Mouse (Mus musculus): ENCODE results near the gene Dhx16. TPM values are rescaled to one million over a fixed set of nuclear protein-coding genes. Genes with fewer than 3 reads are reported as not detected.
A peak's percentile ranks its signal among the peaks of the same experiment; 100 is the strongest.

Dhx16 gene
- polyA plus RNA-seq, 1 experiment, result 533 TPM

GRCm38 (mm10) chr17:35882924-35883323 lies 3.3 kb downstream of the Dhx16 start:
- Histone ChIP-seq H3K9me3 (replicated peaks; ENCODE audit: control insufficient read depth, insufficient read depth, low read length, poor library complexity, severe bottlenecking) (no peaks in the 10 kb centered on the region), H3K36me3 (ENCODE audit: control insufficient read depth, insufficient read depth, low read length, poor library complexity, severe bottlenecking) (peaks cover 16% of the 10 kb centered on the region)
- no peak for TF ChIP-seq EP300 (IDR thresholded peaks at IDR 0.05; ENCODE audit: insufficient read depth, low read depth, low read length)
- TF ChIP-seq POLR2A (IDR thresholded peaks at IDR 0.05; ENCODE audit: insufficient read depth, low read length), result no peak
- TF ChIP-seq CTCF (IDR thresholded peaks at IDR 0.05; ENCODE audit: low read depth, low read length), result no peak

GRCm38 (mm10) chr17:35883777-35884176 lies 4.2 kb downstream of the Dhx16 start:
- Histone ChIP-seq H3K36me3 (ENCODE audit: control insufficient read depth, insufficient read depth, low read length, poor library complexity, severe bottlenecking) (peaks cover 18% of the 10 kb centered on the region), H3K27ac (ENCODE audit: insufficient read depth, low read length) (no peak overlapping the region), H3K9me3 (replicated peaks; ENCODE audit: control insufficient read depth, insufficient read depth, low read length, poor library complexity, severe bottlenecking) (no peaks in the 10 kb centered on the region), H3K9ac (ENCODE audit: low read depth, poor library complexity, severe bottlenecking) (no peak overlapping the region), H3K4me3 (ENCODE audit: low read depth, low read length) (no peak overlapping the region), H3K27me3 (ENCODE audit: control insufficient read depth, insufficient read depth, low read length, poor library complexity, severe bottlenecking) (no peaks in the 10 kb centered on the region), H3K4me1 (ENCODE audit: control insufficient read depth, insufficient read depth, low read length) (peaks cover 2% of the 10 kb centered on the region)
- TF ChIP-seq POLR2A (IDR thresholded peaks at IDR 0.05; ENCODE audit: insufficient read depth, low read length) (no peak), EP300 (IDR thresholded peaks at IDR 0.05; ENCODE audit: insufficient read depth, low read depth, low read length) (no peak), CTCF (IDR thresholded peaks at IDR 0.05; ENCODE audit: low read depth, low read length) (no peak)

More at GRCm38 (mm10) chr17:35882924-35883323, 3.3 kb downstream of the Dhx16 start:
- Histone ChIP-seq H3K27me3 (ENCODE audit: control insufficient read depth, insufficient read depth, low read length, poor library complexity, severe bottlenecking) (no peaks in the 10 kb centered on the region), H3K27ac (ENCODE audit: insufficient read depth, low read length) (no peak overlapping the region), H3K4me1 (ENCODE audit: control insufficient read depth, insufficient read depth, low read length) (peaks cover 2% of the 10 kb centered on the region), H3K9ac (ENCODE audit: low read depth, poor library complexity, severe bottlenecking) (no peak overlapping the region), H3K4me3 (ENCODE audit: low read depth, low read length) (no peak overlapping the region)

GRCm38 (mm10) chr17:35887725-35888124 lies 8.1 kb downstream of the Dhx16 start:
- peak overlapping the region; percentile 93 for H3K9ac ChIP-seq (ENCODE audit: low read depth, poor library complexity, severe bottlenecking)
- no peaks in the 10 kb centered on the region for H3K9me3 ChIP-seq (replicated peaks; ENCODE audit: control insufficient read depth, insufficient read depth, low read length, poor library complexity, severe bottlenecking)
- peaks cover 3% of the 10 kb centered on the region for H3K4me1 ChIP-seq (ENCODE audit: control insufficient read depth, insufficient read depth, low read length)
- no peaks in the 10 kb centered on the region for H3K27me3 ChIP-seq (ENCODE audit: control insufficient read depth, insufficient read depth, low read length, poor library complexity, severe bottlenecking)
- peak overlapping the region; percentile 89 for H3K4me3 ChIP-seq (ENCODE audit: low read depth, low read length)
- no peak for TF ChIP-seq CTCF (IDR thresholded peaks at IDR 0.05; ENCODE audit: low read depth, low read length)
- 0 out of 2 replicates have a peak, but pooled peaks have one; percentile 34 for TF ChIP-seq EP300 (IDR thresholded peaks at IDR 0.05; ENCODE audit: insufficient read depth, low read depth, low read length)
- TF ChIP-seq POLR2A (IDR thresholded peaks at IDR 0.05; ENCODE audit: insufficient read depth, low read length), result peak; percentile 93
- peak overlapping the region; percentile 82 for H3K27ac ChIP-seq (ENCODE audit: insufficient read depth, low read length)
- H3K36me3 ChIP-seq (ENCODE audit: control insufficient read depth, insufficient read depth, low read length, poor library complexity, severe bottlenecking), result peaks cover 56% of the 10 kb centered on the region

GRCm38 (mm10) chr17:35896781-35897643 lies 17.4 kb downstream of the Dhx16 start, which contains the start of gene 2310061I04Rik:
TSS of gene 2310061I04Rik (minus strand) at chr17:35897431.
- no peaks in the 10 kb centered on the region for H3K27me3 ChIP-seq (ENCODE audit: control insufficient read depth, insufficient read depth, low read length, poor library complexity, severe bottlenecking)
- H3K9me3 ChIP-seq (replicated peaks; ENCODE audit: control insufficient read depth, insufficient read depth, low read length, poor library complexity, severe bottlenecking), result no peaks in the 10 kb centered on the region
- peak within 1 kb of the TSS; percentile 92 for H3K9ac ChIP-seq (ENCODE audit: low read depth, poor library complexity, severe bottlenecking)
- H3K36me3 ChIP-seq (ENCODE audit: control insufficient read depth, insufficient read depth, low read length, poor library complexity, severe bottlenecking), result peaks cover 14% of the 10 kb centered on the region
- H3K27ac ChIP-seq (ENCODE audit: insufficient read depth, low read length), result peak within 1 kb of the TSS; percentile 67
- H3K4me1 ChIP-seq (ENCODE audit: control insufficient read depth, insufficient read depth, low read length), result peaks cover 6% of the 10 kb centered on the region
- TF ChIP-seq POLR2A (IDR thresholded peaks at IDR 0.05; ENCODE audit: insufficient read depth, low read length) (no peak), EP300 (IDR thresholded peaks at IDR 0.05; ENCODE audit: insufficient read depth, low read depth, low read length) (no peak), CTCF (IDR thresholded peaks at IDR 0.05; ENCODE audit: low read depth, low read length) (no peak)
- peak within 1 kb of the TSS; percentile 98 for H3K4me3 ChIP-seq (ENCODE audit: low read depth, low read length)

GRCm38 (mm10) chr17:35897644-35898573 lies 18.3 kb downstream of the Dhx16 start:
- no peaks in the 10 kb centered on the region for H3K9me3 ChIP-seq (replicated peaks; ENCODE audit: control insufficient read depth, insufficient read depth, low read length, poor library complexity, severe bottlenecking)
- H3K4me1 ChIP-seq (ENCODE audit: control insufficient read depth, insufficient read depth, low read length), result peaks cover 3% of the 10 kb centered on the region
- TF ChIP-seq POLR2A (IDR thresholded peaks at IDR 0.05; ENCODE audit: insufficient read depth, low read length) (no peak), EP300 (IDR thresholded peaks at IDR 0.05; ENCODE audit: insufficient read depth, low read depth, low read length) (no peak), CTCF (IDR thresholded peaks at IDR 0.05; ENCODE audit: low read depth, low read length) (no peak)
- peak overlapping the region; percentile 67 for H3K27ac ChIP-seq (ENCODE audit: insufficient read depth, low read length)
- peak overlapping the region; percentile 92 for H3K9ac ChIP-seq (ENCODE audit: low read depth, poor library complexity, severe bottlenecking)
- peak overlapping the region; percentile 60 for H3K4me3 ChIP-seq (ENCODE audit: low read depth, low read length)
- H3K27me3 ChIP-seq (ENCODE audit: control insufficient read depth, insufficient read depth, low read length, poor library complexity, severe bottlenecking), result no peaks in the 10 kb centered on the region
- H3K36me3 ChIP-seq (ENCODE audit: control insufficient read depth, insufficient read depth, low read length, poor library complexity, severe bottlenecking), result peaks cover 6% of the 10 kb centered on the region

Data from ES-Bruce4 (cell line).